Mouse (Mus musculus): Measurements from ENCODE around the gene Wif1. TPM values are rescaled to one million over a fixed set of nuclear protein-coding genes. Genes with fewer than 3 reads are reported as not detected.
A peak's percentile ranks its signal among the peaks of the same experiment; 100 is the strongest.

The Wif1 gene
- polyA plus RNA-seq, 1 experiment from 2014 or later = 14.4 TPM

- ATAC-seq (ENCODE audit: low FRiP score, low TSS enrichment) (no peak), DNase-seq (peak; percentile 63)
- H3K4me1 ChIP-seq (ENCODE audit: control insufficient read depth, insufficient read depth, low read length) = 0 out of 2 replicates have a peak, but pooled peaks cover 5% of the 10 kb centered on the region
- no peak overlapping the region for H3K4me3 ChIP-seq (replicated peaks; ENCODE audit: low read depth, low read length)
- H3K27me3 ChIP-seq (ENCODE audit: control insufficient read depth, insufficient read depth, low read length) = no peaks in the 10 kb centered on the region
- no peak overlapping the region for H3K4me2 ChIP-seq (ENCODE audit: low read length)
- no peaks in the 10 kb centered on the region for H3K36me3 ChIP-seq (ENCODE audit: control insufficient read depth, insufficient read depth, low read length)
- H3K9me3 ChIP-seq (ENCODE audit: control insufficient read depth, low read length) = no peaks in the 10 kb centered on the region
- 57% methylated on average over 5 of the region's 5 CpGs for WGBS
- no peak overlapping the region for H3K27ac ChIP-seq (replicated peaks; ENCODE audit: low read depth, low read length)
- no peak overlapping the region for H3K9ac ChIP-seq (replicated peaks; ENCODE audit: low read length)
These were observed 27.6 kb downstream of the Wif1 start for GRCm38 (mm10) chr10:121061336-121061835.

- 78% methylated on average over 8 of the region's 8 CpGs for WGBS
- H3K27ac ChIP-seq (replicated peaks; ENCODE audit: low read depth, low read length) = no peak overlapping the region
- H3K4me3 ChIP-seq (replicated peaks; ENCODE audit: low read depth, low read length) = no peak overlapping the region
- DNase-seq (no peak), ATAC-seq (ENCODE audit: low FRiP score, low TSS enrichment) (no peak)
- no peak overlapping the region for H3K4me2 ChIP-seq (ENCODE audit: low read length)
- no peaks in the 10 kb centered on the region for H3K27me3 ChIP-seq (ENCODE audit: control insufficient read depth, insufficient read depth, low read length)
- 0 out of 2 replicates have a peak, but pooled peaks cover 5% of the 10 kb centered on the region for H3K4me1 ChIP-seq (ENCODE audit: control insufficient read depth, insufficient read depth, low read length)
- H3K9ac ChIP-seq (replicated peaks; ENCODE audit: low read length) = no peak overlapping the region
- no peaks in the 10 kb centered on the region for H3K36me3 ChIP-seq (ENCODE audit: control insufficient read depth, insufficient read depth, low read length)
- H3K9me3 ChIP-seq (ENCODE audit: control insufficient read depth, low read length) = no peaks in the 10 kb centered on the region
These were observed 28.9 kb downstream of the Wif1 start for GRCm38 (mm10) chr10:121062704-121063103.

GRCm38 (mm10) chr10:121067416-121067951 lies 33.7 kb downstream of the Wif1 start:
- H3K27me3 ChIP-seq (ENCODE audit: control insufficient read depth, insufficient read depth, low read length) = no peaks in the 10 kb centered on the region
- WGBS = 91% methylated on average over 7 of the region's 7 CpGs
- H3K4me1 ChIP-seq (ENCODE audit: control insufficient read depth, insufficient read depth, low read length) = no peaks in the 10 kb centered on the region
- H3K4me2 ChIP-seq (ENCODE audit: low read length) = no peak overlapping the region
- ATAC-seq (ENCODE audit: low FRiP score, low TSS enrichment) (no peak), DNase-seq (no peak)
- no peaks in the 10 kb centered on the region for H3K36me3 ChIP-seq (ENCODE audit: control insufficient read depth, insufficient read depth, low read length)
- no peak overlapping the region for H3K27ac ChIP-seq (replicated peaks; ENCODE audit: low read depth, low read length)
- H3K9ac ChIP-seq (replicated peaks; ENCODE audit: low read length) = no peak overlapping the region
- H3K4me3 ChIP-seq (replicated peaks; ENCODE audit: low read depth, low read length) = no peak overlapping the region
- no peaks in the 10 kb centered on the region for H3K9me3 ChIP-seq (ENCODE audit: control insufficient read depth, low read length)

- 68% methylated on average over 1 of the region's 1 CpGs for WGBS
- H3K4me2 ChIP-seq (ENCODE audit: low read length) = no peak overlapping the region
- H3K36me3 ChIP-seq (ENCODE audit: control insufficient read depth, insufficient read depth, low read length) = no peaks in the 10 kb centered on the region
- H3K27ac ChIP-seq (replicated peaks; ENCODE audit: low read depth, low read length) = no peak overlapping the region
- no peak for DNase-seq
- H3K9me3 ChIP-seq (ENCODE audit: control insufficient read depth, low read length) = no peaks in the 10 kb centered on the region
- no peaks in the 10 kb centered on the region for H3K4me1 ChIP-seq (ENCODE audit: control insufficient read depth, insufficient read depth, low read length)
- ATAC-seq (ENCODE audit: low FRiP score, low TSS enrichment) = no peak
- no peaks in the 10 kb centered on the region for H3K27me3 ChIP-seq (ENCODE audit: control insufficient read depth, insufficient read depth, low read length)
- H3K4me3 ChIP-seq (replicated peaks; ENCODE audit: low read depth, low read length) = no peak overlapping the region
- no peak overlapping the region for H3K9ac ChIP-seq (replicated peaks; ENCODE audit: low read length)
These were observed 34.2 kb downstream of the Wif1 start for GRCm38 (mm10) chr10:121068003-121068402.

- no peaks in the 10 kb centered on the region for H3K27me3 ChIP-seq (ENCODE audit: control insufficient read depth, insufficient read depth, low read length)
- 67% methylated on average over 7 of the region's 7 CpGs for WGBS
- no peaks in the 10 kb centered on the region for H3K36me3 ChIP-seq (ENCODE audit: control insufficient read depth, insufficient read depth, low read length)
- no peaks in the 10 kb centered on the region for H3K4me1 ChIP-seq (ENCODE audit: control insufficient read depth, insufficient read depth, low read length)
- no peak overlapping the region for H3K4me3 ChIP-seq (replicated peaks; ENCODE audit: low read depth, low read length)
- DNase-seq = no peak
- ATAC-seq (ENCODE audit: low FRiP score, low TSS enrichment) = no peak
- H3K27ac ChIP-seq (replicated peaks; ENCODE audit: low read depth, low read length) = no peak overlapping the region
- H3K9ac ChIP-seq (replicated peaks; ENCODE audit: low read length) = no peak overlapping the region
- H3K9me3 ChIP-seq (ENCODE audit: control insufficient read depth, low read length) = no peaks in the 10 kb centered on the region
- H3K4me2 ChIP-seq (ENCODE audit: low read length) = no peak overlapping the region
These were observed 37.0 kb downstream of the Wif1 start for GRCm38 (mm10) chr10:121070742-121071141.

- H3K4me3 ChIP-seq (replicated peaks; ENCODE audit: low read depth, low read length) = no peak overlapping the region
- H3K4me1 ChIP-seq (ENCODE audit: control insufficient read depth, insufficient read depth, low read length) = no peaks in the 10 kb centered on the region
- 80% methylated on average over 9 of the region's 9 CpGs for WGBS
- ATAC-seq (ENCODE audit: low FRiP score, low TSS enrichment) (no peak), DNase-seq (no peak)
- no peaks in the 10 kb centered on the region for H3K36me3 ChIP-seq (ENCODE audit: control insufficient read depth, insufficient read depth, low read length)
- H3K27ac ChIP-seq (replicated peaks; ENCODE audit: low read depth, low read length) = no peak overlapping the region
- no peak overlapping the region for H3K9ac ChIP-seq (replicated peaks; ENCODE audit: low read length)
- no peaks in the 10 kb centered on the region for H3K27me3 ChIP-seq (ENCODE audit: control insufficient read depth, insufficient read depth, low read length)
- no peaks in the 10 kb centered on the region for H3K9me3 ChIP-seq (ENCODE audit: control insufficient read depth, low read length)
- H3K4me2 ChIP-seq (ENCODE audit: low read length) = no peak overlapping the region
These were observed 46.7 kb downstream of the Wif1 start for GRCm38 (mm10) chr10:121080500-121080899.

- Histone ChIP-seq H3K27me3 (ENCODE audit: control insufficient read depth, insufficient read depth, low read length) (no peaks in the 10 kb centered on the region), H3K27ac (replicated peaks; ENCODE audit: low read depth, low read length) (no peak overlapping the region), H3K4me1 (ENCODE audit: control insufficient read depth, insufficient read depth, low read length) (no peaks in the 10 kb centered on the region), H3K4me2 (ENCODE audit: low read length) (no peak overlapping the region), H3K9me3 (ENCODE audit: control insufficient read depth, low read length) (no peaks in the 10 kb centered on the region), H3K9ac (replicated peaks; ENCODE audit: low read length) (no peak overlapping the region), H3K4me3 (replicated peaks; ENCODE audit: low read depth, low read length) (no peak overlapping the region), H3K36me3 (ENCODE audit: control insufficient read depth, insufficient read depth, low read length) (no peaks in the 10 kb centered on the region)
- DNase-seq (no peak), ATAC-seq (ENCODE audit: low FRiP score, low TSS enrichment) (no peak)
- 92% methylated on average over 4 of the region's 4 CpGs for WGBS
These were observed 49.1 kb downstream of the Wif1 start for GRCm38 (mm10) chr10:121082881-121083280.

GRCm38 (mm10) chr10:121083512-121083911 lies 49.8 kb downstream of the Wif1 start:
- Histone ChIP-seq H3K4me3 (replicated peaks; ENCODE audit: low read depth, low read length) (no peak overlapping the region), H3K27ac (replicated peaks; ENCODE audit: low read depth, low read length) (no peak overlapping the region), H3K4me2 (ENCODE audit: low read length) (no peak overlapping the region), H3K9me3 (ENCODE audit: control insufficient read depth, low read length) (no peaks in the 10 kb centered on the region), H3K4me1 (ENCODE audit: control insufficient read depth, insufficient read depth, low read length) (no peaks in the 10 kb centered on the region), H3K27me3 (ENCODE audit: control insufficient read depth, insufficient read depth, low read length) (no peaks in the 10 kb centered on the region), H3K9ac (replicated peaks; ENCODE audit: low read length) (no peak overlapping the region), H3K36me3 (ENCODE audit: control insufficient read depth, insufficient read depth, low read length) (no peaks in the 10 kb centered on the region)
- 65% methylated on average over 10 of the region's 10 CpGs for WGBS
- DNase-seq (no peak), ATAC-seq (ENCODE audit: low FRiP score, low TSS enrichment) (no peak)

GRCm38 (mm10) chr10:121088679-121089078 lies 54.9 kb downstream of the Wif1 start:
- Histone ChIP-seq H3K36me3 (ENCODE audit: control insufficient read depth, insufficient read depth, low read length) (no peaks in the 10 kb centered on the region), H3K4me1 (ENCODE audit: control insufficient read depth, insufficient read depth, low read length) (no peaks in the 10 kb centered on the region), H3K9me3 (ENCODE audit: control insufficient read depth, low read length) (no peaks in the 10 kb centered on the region), H3K4me2 (ENCODE audit: low read length) (no peak overlapping the region), H3K27me3 (ENCODE audit: control insufficient read depth, insufficient read depth, low read length) (no peaks in the 10 kb centered on the region), H3K9ac (replicated peaks; ENCODE audit: low read length) (no peak overlapping the region), H3K27ac (replicated peaks; ENCODE audit: low read depth, low read length) (no peak overlapping the region), H3K4me3 (replicated peaks; ENCODE audit: low read depth, low read length) (no peak overlapping the region)
- ATAC-seq (ENCODE audit: low FRiP score, low TSS enrichment) = no peak
- no peak for DNase-seq
- WGBS = 80% methylated on average over 5 of the region's 5 CpGs

All from midbrain, embryonic 14.5 days (tissue).